Mouse (Mus musculus) ovary, adult 18-20 months (tissue): Measurements from ENCODE around the gene Pcdh17.

Source experiments
- DNase-seq: peaks from one replicate; pipeline ENCODE4 v3.0.0; 2022; ENCODE audit warnings: low spot score, mixed read lengths

Pcdh17 gene

GRCm38 (mm10) chr14:84477411-84477810 lies 34.0 kb downstream of the Pcdh17 start:
- DNase-seq: no peak

GRCm38 (mm10) chr14:84480546-84480945 lies 37.2 kb downstream of the Pcdh17 start:
- DNase-seq: no peak

- no peak for DNase-seq
Observed at GRCm38 (mm10) chr14:84484350-84484749, 41.0 kb downstream of the Pcdh17 start.

- DNase-seq: no peak
Observed at GRCm38 (mm10) chr14:84511010-84511409, 67.6 kb downstream of the Pcdh17 start.

- no peak for DNase-seq
Observed at GRCm38 (mm10) chr14:84532397-84532796, 89.0 kb downstream of the Pcdh17 start.

GRCm38 (mm10) chr14:84535264-84535663 lies 91.9 kb downstream of the Pcdh17 start:
- DNase-seq: no peak

GRCm38 (mm10) chr14:84541838-84542237 lies 98.5 kb downstream of the Pcdh17 start:
- DNase-seq: no peak

GRCm38 (mm10) chr14:84545968-84546367 lies 102.6 kb downstream of the Pcdh17 start:
- DNase-seq: no peak

GRCm38 (mm10) chr14:84547513-84548194 lies 104.3 kb downstream of the Pcdh17 start:
- no peak for DNase-seq

GRCm38 (mm10) chr14:84551546-84551945 lies 108.2 kb downstream of the Pcdh17 start:
- DNase-seq: no peak

GRCm38 (mm10) chr14:84571071-84571470 lies 127.7 kb downstream of the Pcdh17 start:
- DNase-seq: no peak
